Mouse (Mus musculus) layer of hippocampus, postnatal 36 days (tissue): ENCODE data around the gene Tlr8. TPM values are rescaled to one million over a fixed set of nuclear protein-coding genes. Genes with fewer than 3 reads are reported as not detected.
"Not testable (repeated sequence)": the region's sequence is repeated elsewhere in the genome, so short reads cannot be mapped to it uniquely, and the experiment has no call there.

Source experiments
- DNase-seq, 2 experiments: peaks; one replicate each; pipeline ENCODE4 v3.0.0; 2022
- total RNA-seq, 2 experiments: library from RNA; stranded (reverse); gene quantifications; 2 replicates each; pipeline ENCODE4 v1.2.3; 2021

The Tlr8 gene
- total RNA-seq: not detected

DNA sequence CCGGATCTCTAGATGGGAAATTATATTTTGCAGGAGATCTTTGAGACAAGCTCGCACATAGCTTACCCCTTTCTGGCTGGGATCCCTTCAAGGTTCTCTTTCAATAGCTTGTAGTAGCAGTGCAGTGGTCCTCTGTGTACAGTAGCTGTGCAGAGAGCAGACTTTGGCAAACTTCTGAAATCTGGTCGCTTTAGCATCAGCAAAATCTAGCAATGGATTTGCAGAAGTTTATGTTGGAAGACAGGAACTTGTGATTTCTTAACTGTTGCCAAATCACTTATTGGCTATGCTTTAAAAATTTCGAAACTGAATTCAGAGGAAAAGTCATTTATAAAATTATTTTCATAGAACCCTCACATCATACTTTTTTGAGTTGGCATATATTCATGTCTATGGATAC, at the start of gene Tlr8:
Gene Tlr8, minus strand, starts transcription at position 244 of the 400 bp plus-strand sequence.
- no peak for DNase-seq

DNA sequence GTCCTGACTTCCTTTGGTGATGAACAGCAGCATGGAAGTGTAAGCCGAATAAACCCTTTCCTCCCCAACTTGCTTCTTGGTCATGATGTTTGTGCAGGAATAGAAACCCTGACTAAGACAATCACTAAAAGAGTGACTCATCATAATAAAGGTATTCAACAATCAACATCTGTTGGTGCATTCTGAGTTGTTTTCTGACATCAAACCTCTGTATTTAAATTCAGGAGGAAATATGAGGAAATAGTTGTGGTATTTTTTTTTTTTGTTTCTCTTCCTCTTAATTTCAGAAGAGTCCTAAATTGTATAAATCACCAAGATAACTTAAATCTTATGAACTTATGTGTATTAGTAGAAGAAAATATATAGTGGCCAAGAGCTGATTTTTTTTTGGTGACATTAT, 37.9 kb upstream of the Tlr8 start:
- DNase-seq: not testable (repeated sequence)

GRCm38 (mm10) chrX:167276953-167277352, 12.8 kb upstream of the Tlr8 start:
- peak; percentile 42 to 51 for DNase-seq

- peak in 1 of 2 experiments; percentile 2 for DNase-seq
Observed at GRCm38 (mm10) chrX:167276551-167276950, 12.4 kb upstream of the Tlr8 start.

GRCm38 (mm10) chrX:167263530-167263929, 599 bp downstream of the Tlr8 start:
- DNase-seq: no peak

DNA sequence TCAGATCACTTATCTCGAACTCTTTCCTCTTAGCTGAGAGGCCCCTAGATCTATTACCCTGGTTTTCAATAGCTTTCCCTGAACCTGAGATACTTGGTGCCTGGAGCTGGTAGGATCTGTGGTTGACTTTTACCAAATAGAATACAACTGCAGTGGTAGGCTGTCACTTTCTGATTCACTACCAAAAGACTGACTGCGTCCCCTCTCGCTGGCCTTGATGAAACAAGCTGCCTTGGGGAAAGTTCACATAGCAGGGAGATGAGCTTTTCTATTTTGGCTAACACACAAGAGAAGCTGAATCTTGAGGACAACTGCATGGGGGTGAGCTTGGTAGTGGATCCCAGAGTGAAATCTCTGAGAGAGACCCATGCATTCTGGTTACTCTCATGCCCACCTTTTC, 22.4 kb downstream of the Tlr8 start:
- DNase-seq: no peak

DNA sequence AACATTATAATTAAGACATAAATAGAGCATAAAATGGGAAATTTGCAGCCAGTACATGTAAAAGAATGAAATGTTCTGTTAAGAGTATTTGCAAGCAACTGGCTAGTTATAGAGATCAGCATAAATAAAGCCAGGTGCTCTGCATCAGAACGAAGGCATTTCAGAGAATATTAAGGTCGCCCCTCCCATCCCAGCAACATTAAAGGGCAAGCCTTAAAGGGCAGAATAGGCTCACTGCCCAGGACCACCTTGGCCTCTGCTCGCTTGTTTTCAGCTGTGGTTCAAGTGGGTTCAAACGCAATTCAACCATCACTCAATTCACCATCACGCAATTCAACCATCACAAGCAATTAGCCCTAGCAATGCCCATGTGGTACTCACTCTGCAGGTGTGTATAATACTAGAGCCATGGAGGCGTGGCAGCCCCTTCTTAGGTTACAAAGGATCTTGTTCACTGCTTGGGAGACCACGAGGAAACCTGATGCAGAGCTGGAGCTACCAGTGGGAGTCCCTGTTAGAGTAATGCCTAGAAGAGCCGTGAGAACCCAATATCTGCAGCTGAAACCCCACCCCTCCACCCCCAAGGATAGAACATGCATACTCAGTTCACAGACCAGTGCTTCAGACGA, 24.7 kb downstream of the Tlr8 start:
- no peak for DNase-seq

- peak; percentile 56 to 59 for DNase-seq
Observed at GRCm38 (mm10) chrX:167233104-167233687, 30.9 kb downstream of the Tlr8 start.

- DNase-seq: no peak
Observed at GRCm38 (mm10) chrX:167231150-167231549, 33.0 kb downstream of the Tlr8 start.

- no peak for DNase-seq
Observed at GRCm38 (mm10) chrX:167229819-167230218, 34.3 kb downstream of the Tlr8 start.

DNA sequence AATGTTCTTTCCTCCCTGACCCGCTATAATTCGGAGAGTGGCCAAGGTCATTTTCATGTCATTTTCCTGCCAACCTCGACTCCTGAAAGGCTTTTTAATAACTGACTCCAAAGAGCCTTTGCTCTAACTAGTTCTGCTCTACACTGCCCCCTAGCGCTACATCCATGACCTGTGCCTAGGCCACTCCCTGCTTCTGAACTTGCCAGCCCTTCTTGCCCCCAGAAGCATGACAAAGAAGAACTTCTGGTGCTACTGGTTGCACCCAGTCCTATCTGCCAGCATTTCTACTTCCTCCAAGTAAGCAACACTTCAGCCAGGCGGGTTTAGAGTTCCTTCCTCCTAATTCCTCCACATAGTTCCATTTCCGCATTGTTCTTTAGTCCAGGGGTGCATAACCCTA, 34.9 kb downstream of the Tlr8 start:
- no peak for DNase-seq

GRCm38 (mm10) chrX:167227756-167228155, 36.4 kb downstream of the Tlr8 start:
- no peak for DNase-seq

DNA sequence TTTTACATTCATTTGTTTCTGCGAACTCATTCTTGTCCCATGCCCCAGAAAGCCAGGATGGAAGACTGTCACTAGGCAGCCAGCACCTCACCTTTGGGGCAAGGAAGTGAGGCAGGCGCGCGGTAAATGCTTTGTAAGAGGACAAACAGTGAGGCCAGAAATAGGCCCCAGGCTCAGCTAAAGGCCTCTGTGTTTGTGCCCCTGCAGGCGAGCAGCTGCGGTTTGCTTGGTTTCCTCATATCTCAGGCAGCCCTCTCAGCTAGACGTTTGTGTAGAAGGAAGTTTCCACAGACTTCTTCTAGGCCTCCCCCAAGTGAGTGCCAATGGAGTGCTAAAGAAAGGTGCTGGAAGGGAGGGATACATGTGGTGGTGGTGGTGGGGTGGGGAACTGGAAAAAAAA, 37.0 kb downstream of the Tlr8 start:
- no peak for DNase-seq

DNA sequence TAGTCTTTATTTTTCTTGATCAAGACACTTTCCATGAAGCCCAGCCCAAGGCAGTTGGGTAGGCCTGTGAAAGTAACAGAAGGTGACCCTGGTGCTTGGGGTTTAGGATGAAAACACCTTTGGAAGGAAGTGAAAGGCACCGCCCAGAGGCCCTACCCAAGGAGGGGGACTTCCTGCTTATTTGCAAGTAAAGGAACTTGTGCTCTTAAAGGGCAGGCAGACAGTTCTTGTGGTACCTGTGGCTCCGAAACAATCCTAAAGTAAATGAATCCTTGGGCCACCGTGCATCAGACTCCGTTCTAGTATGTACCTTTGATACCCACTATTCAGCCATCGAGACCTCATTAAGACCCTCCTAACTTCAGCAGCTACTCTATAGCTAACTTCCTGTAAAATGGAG, 37.6 kb downstream of the Tlr8 start:
- no peak for DNase-seq

DNA sequence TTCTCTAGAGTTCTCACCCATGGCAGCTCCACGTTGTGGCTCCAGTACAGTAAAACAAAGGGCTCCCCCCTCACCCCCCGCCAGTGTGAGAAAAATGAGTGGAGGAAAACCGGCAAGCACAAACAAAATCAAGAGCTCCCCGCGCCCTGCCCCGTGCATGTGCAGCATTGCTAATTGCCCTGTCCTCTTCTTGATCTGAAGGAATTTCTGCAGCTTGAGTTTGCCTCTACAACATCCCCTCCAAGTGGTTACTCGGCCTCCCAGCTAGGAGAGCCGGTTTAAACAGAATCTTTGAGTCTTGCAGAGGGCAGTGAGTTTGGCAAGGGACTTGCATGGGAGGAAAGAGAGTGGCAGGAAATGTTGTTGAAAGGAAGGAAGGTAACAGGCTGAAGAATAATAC, 51.4 kb downstream of the Tlr8 start:
- DNase-seq: no peak

- no peak for DNase-seq
Observed at GRCm38 (mm10) chrX:167211871-167212555, 52.1 kb downstream of the Tlr8 start.

DNA sequence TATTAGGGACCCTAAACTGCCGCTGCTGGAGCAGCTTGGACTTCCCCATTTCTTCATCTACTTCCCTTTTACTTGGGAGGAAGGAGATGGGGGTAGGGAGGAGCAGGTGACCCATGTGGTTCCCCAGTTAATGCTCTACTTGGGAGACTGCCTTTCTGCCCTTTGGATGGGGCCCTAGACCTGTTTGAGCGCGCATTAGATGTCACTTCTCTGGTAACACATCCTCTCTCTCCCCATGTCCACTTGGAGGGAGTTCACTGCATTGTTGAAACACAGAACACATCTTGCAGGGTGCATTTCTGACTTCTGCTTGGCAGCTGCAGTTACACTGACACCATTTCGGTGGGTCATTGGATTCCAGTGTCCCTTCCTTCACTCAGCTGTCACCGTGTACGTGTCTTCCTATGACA, 53.8 kb downstream of the Tlr8 start:
- no peak for DNase-seq

DNA sequence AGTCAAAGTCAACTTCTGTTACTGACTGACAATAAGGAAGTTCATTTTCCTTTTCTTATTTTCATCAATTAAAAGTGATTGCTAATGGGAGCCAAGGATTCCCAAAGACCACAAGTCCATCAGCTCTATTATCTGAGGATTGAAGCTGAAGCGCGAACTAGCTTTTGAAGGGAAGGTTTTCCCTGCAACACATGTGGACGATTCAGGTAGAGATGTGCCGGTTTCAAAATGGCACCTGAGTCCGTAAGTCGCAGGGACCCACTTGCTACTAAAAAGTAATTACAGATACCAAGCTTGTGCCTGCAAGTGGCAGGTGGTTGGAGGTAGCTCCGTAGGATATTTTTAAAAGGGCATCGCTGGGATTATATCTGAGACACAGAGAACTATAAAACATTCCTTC, 54.3 kb downstream of the Tlr8 start:
- no peak for DNase-seq

GRCm38 (mm10) chrX:167208978-167209754, 55.0 kb downstream of the Tlr8 start, which contains the start of gene Tmsb4x:
TSS of gene Tmsb4x (minus strand) at chrX:167209315.
- peak; percentile 75 to 78 for DNase-seq

GRCm38 (mm10) chrX:167208506-167208820, 55.7 kb downstream of the Tlr8 start:
- DNase-seq: no peak

DNA sequence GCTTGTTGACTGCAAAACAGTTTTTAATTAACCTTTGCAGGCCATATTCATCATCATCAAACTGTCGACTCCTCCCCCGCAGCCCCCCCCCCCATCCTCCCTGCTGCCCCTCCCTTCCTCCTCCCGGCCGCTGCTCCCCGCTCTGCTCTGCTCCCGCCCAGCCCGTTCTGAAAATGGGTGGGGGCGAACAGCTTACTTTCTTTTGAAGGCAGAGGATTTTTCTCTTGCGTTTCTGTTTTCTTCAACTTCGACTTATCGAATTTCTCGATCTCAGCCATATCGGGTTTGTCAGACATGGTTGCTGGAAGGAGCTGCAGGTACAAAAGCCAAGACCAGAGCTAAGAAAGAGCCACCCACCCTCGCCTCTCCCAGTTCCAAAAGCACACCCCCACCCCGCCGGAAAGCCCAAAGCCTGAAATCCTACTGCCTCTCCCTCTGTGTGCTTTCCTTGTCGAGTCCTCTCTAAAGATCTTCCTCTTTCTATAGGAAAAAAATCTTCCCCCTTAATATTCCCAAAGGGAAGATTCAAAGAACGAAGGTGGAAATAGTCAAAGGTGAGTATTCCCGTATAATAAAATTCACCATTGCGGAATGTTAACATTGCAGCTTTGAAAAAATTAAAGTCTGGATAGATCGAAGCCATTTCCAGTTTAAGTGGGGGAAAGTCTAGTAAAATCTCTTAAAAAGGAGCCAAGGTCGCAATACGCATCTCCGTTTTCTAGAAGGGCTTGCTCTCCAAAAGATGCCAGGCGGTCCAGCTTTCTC, 56.2 kb downstream of the Tlr8 start:
- DNase-seq: peak in 1 of 2 experiments; percentile 26

DNA sequence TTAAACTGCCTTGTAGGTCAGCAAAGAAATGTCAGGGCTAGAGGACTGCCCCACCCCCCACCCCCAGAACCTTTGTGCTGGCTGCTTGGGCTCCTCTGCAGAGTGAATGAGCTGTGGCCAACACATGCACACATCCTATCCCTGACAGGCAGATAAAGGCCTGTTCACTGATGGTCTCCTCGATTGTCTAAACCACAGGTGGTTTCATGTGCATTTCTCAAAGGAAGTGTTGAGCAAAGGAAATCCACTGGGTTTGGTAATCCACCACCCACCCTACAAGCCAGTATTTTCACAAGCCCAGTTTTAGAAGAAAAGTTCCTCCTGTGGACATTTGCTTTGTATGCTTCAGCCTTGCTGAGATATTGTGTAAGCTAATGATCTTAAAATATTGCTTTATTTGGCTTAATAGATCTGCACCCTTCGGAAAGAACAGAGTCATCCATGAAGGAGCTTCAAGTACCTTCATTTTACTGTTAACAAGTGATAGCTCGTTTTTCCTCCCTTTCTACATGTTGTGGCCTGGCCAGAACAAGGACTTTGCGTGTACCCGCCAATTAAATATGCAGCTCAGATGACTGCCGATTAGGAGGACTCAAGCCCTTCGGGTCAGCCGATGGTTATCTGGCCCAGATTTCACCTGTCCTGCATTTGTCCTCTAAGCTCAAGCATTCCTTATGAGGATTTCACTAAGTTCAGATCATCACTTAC, 58.2 kb downstream of the Tlr8 start:
- no peak for DNase-seq
